18 mouse cellular contexts compared by ENCODE assay signal in the genomic region with DNA sequence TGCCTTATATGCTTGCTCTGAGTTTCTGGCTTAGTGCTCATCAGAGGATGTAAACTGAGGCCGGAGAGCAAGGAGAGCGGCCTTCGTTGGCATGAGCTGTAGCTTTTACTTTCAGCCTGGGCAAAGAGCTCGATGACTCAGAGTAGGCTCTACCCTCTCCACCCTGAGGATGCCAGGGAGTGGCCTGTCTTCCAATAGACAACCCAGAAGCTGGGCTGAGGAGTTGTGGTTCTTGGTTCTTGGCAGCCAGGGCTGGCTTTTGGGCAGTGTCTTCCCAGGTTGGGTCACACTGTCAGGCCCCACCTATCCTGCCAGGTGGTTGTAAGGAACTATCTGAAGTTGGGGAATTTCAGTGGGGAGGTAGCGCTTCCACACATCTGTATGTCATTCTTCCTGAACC. TPM values are rescaled to one million over a fixed set of nuclear protein-coding genes. Genes with fewer than 3 reads are reported as not detected.
A peak's percentile ranks its signal among the peaks of the same experiment; 100 is the strongest.
DNase-seq lines count a peak whose midpoint lies in the region; ATAC-seq and TF ChIP-seq lines count a peak whose summit lies in the region.
"Had no signal": no experiment of that assay in that cellular context is flagged by ENCODE, and none has a peak within 500 bp of the region (broad histone marks: within the 10 kb centered on the region; RNA-seq: fewer than 3 reads in every experiment).

No protein-coding gene starts in this region.

- DNase-seq in heart, adult 11 months, result peak; percentile 76
- no peak for DNase-seq in heart, adult 9 months (ENCODE audit: low spot score in 2 of 2)
- peak; percentile 32 for DNase-seq in urinary bladder, postnatal 14 days (ENCODE audit: low spot score)
- no peak for DNase-seq in urinary bladder, postnatal 25 days (ENCODE audit: low spot score)
- no peak for DNase-seq in lung, postnatal 0 days (ENCODE audit: low spot score)
- no peak for DNase-seq in gastrocnemius, postnatal 14 days
- DNase-seq: adrenal gland, postnatal 10 days; B cell, adult 2 months; heart, adult 2 months had no signal

- peak; percentile 18; the same call in 1 of the 2 replicates for TF ChIP-seq POLR2A in small intestine, adult 2 months (IDR thresholded peaks at IDR 0.05; ENCODE audit: low read depth, low read length)

- intact Hi-C loops in gastrocnemius, postnatal 14 days (cut with DNase I; ENCODE audit: low total_unique reads), result loop anchor here (10.0 kb wide), 2 partner anchors 75 to 155 kb away; a partner anchor contains a TSS

- TF ChIP-seq CTCF in small intestine, adult 2 months (IDR thresholded peaks at IDR 0.05; ENCODE audit: extremely low read depth, insufficient read length, insufficient replicate concordance, low read depth, low read length), result no peak
- no peak for TF ChIP-seq CTCF in lung, postnatal 0 days (IDR thresholded peaks at IDR 0.05)

- H3K9ac ChIP-seq in lung, postnatal 0 days (replicated peaks; ENCODE audit: low read depth), result no peak overlapping the region
- H3K9ac ChIP-seq: heart, embryonic 12.5 days; hindbrain, embryonic 14.5 days had no signal

- peak overlapping the region; percentile 99 for H3K27ac ChIP-seq in small intestine, adult 2 months (ENCODE audit: insufficient read depth, low read depth, low read length)
- no peak overlapping the region for H3K27ac ChIP-seq in lung, postnatal 0 days (ENCODE audit: low read length)
- H3K27ac ChIP-seq: forebrain, embryonic 10.5 days; heart, adult 2 months; hindbrain, embryonic 10.5 days; hindbrain, embryonic 14.5 days had no signal

- no peak overlapping the region for H3K4me2 ChIP-seq in lung, postnatal 0 days (replicated peaks; ENCODE audit: low read depth, low read length)
- H3K4me2 ChIP-seq: heart, embryonic 12.5 days; hindbrain, embryonic 14.5 days had no signal

- no peaks in the 10 kb centered on the region for H3K27me3 ChIP-seq in small intestine, adult 2 months (ENCODE audit: control insufficient read depth, insufficient read depth, low read length)
- H3K27me3 ChIP-seq in lung, postnatal 0 days (replicated peaks; ENCODE audit: insufficient read depth, low read length), result no peaks in the 10 kb centered on the region
- H3K27me3 ChIP-seq: heart, embryonic 12.5 days had no signal

- 0 out of 2 replicates have a peak, but pooled peaks cover under 1% of the 10 kb centered on the region for H3K36me3 ChIP-seq in small intestine, adult 2 months (ENCODE audit: control insufficient read depth, insufficient read depth, low read length)
- no peaks in the 10 kb centered on the region for H3K36me3 ChIP-seq in lung, postnatal 0 days (ENCODE audit: insufficient read depth, low read length)
- H3K36me3 ChIP-seq: G1E had no signal

- H3K4me1 ChIP-seq in small intestine, adult 2 months (ENCODE audit: control insufficient read depth, insufficient read depth, insufficient read length, low read length), result peaks cover 10% of the 10 kb centered on the region; the same call in 1 of the 2 replicates
- H3K4me1 ChIP-seq in lung, postnatal 0 days (ENCODE audit: insufficient read depth, low read depth, low read length), result no peaks in the 10 kb centered on the region
- H3K4me1 ChIP-seq: forebrain, embryonic 10.5 days; hindbrain, embryonic 10.5 days had no signal

- no peaks in the 10 kb centered on the region for H3K9me3 ChIP-seq in lung, postnatal 0 days (ENCODE audit: low read length)
- H3K9me3 ChIP-seq: forebrain, embryonic 10.5 days; G1E; heart, embryonic 12.5 days; hindbrain, embryonic 10.5 days had no signal

- no peak overlapping the region for H3K4me3 ChIP-seq in small intestine, adult 2 months (ENCODE audit: low read depth, low read length)
- H3K4me3 ChIP-seq in lung, postnatal 0 days (ENCODE audit: low read depth, low read length), result no peak overlapping the region
- H3K4me3 ChIP-seq: erythroblast, embryonic 14.5 days; forebrain, embryonic 10.5 days; heart, adult 2 months; heart, embryonic 12.5 days; hindbrain, embryonic 10.5 days had no signal

- 50% methylated on average over 5 of the region's 5 CpGs for WGBS in small intestine, adult 2 months
- 82% methylated on average over 5 of the region's 5 CpGs for WGBS in lung, postnatal 0 days

- TF ChIP-seq EP300 in lung, postnatal 0 days (IDR thresholded peaks at IDR 0.05), result no peak

- ATAC-seq in lung, postnatal 0 days, result no peak
- ATAC-seq: CD4-positive, CD25-positive, alpha-beta regulatory T cell, adult 4 months; forebrain, embryonic 14.5 days had no signal

RNA-seq across cellular contexts. Expression of a gene that starts 19.5 kb away (rescaled TPM):
- 56.0 and 168 TPM in 2 replicates for polyA plus RNA-seq in small intestine, adult 2 months (2012; rRNA removed)
- polyA plus RNA-seq in lung, postnatal 0 days (2015; fragmentation: Nextera tagmentation; extraction: Ambion mirVana), result 25.0 and 25.1 TPM in 2 replicates
- total RNA-seq in gastrocnemius, postnatal 14 days (2021), result 1 to 10 TPM; 1.0 to 2.0 TPM
- polyA plus RNA-seq: erythroblast, embryonic 14.5 days had no signal

RNA-seq across cellular contexts. Expression of a gene that starts 21.6 kb away (rescaled TPM):
- 37.8 and 100 TPM in 2 replicates for polyA plus RNA-seq in small intestine, adult 2 months (2012; rRNA removed)
- polyA plus RNA-seq in lung, postnatal 0 days (2015; fragmentation: Nextera tagmentation; extraction: Ambion mirVana), result 16.5 and 18.5 TPM in 2 replicates
- 10 to 100 TPM; 27.7 to 29.0 TPM for total RNA-seq in gastrocnemius, postnatal 14 days (2021)

RNA-seq across cellular contexts. Expression of a gene that starts 57.5 kb away (rescaled TPM):
- polyA plus RNA-seq in small intestine, adult 2 months (2012; rRNA removed), result 9.3 and 41.8 TPM in 2 replicates
- polyA plus RNA-seq in lung, postnatal 0 days (2015; fragmentation: Nextera tagmentation; extraction: Ambion mirVana), result 1.0 and 1.3 TPM in 2 replicates
- total RNA-seq in gastrocnemius, postnatal 14 days (2021), result 1 to 10 TPM; 2.1 to 5.4 TPM
- polyA plus RNA-seq: CD4-positive, CD25-positive, alpha-beta regulatory T cell, adult 4 months; erythroblast, embryonic 14.5 days; G1E had no signal

Comparison
In these comparisons a context has a peak if more than half of its experiments do, and no peak if none do; other contexts are left out.
1. DNase-seq: peak in heart, adult 11 months (single experiment) and urinary bladder, postnatal 14 days (single experiment); none in heart, adult 9 months (0 of 2), urinary bladder, postnatal 25 days (single experiment), lung, postnatal 0 days (single experiment) and gastrocnemius, postnatal 14 days (single experiment).